Mouse (Mus musculus): Measurements from ENCODE around the gene Abhd2. TPM values are rescaled to one million over a fixed set of nuclear protein-coding genes. Genes with fewer than 3 reads are reported as not detected.

The Abhd2 gene
- polyA plus RNA-seq, 1 experiment from 2014 or later = 13.2 TPM

DNA sequence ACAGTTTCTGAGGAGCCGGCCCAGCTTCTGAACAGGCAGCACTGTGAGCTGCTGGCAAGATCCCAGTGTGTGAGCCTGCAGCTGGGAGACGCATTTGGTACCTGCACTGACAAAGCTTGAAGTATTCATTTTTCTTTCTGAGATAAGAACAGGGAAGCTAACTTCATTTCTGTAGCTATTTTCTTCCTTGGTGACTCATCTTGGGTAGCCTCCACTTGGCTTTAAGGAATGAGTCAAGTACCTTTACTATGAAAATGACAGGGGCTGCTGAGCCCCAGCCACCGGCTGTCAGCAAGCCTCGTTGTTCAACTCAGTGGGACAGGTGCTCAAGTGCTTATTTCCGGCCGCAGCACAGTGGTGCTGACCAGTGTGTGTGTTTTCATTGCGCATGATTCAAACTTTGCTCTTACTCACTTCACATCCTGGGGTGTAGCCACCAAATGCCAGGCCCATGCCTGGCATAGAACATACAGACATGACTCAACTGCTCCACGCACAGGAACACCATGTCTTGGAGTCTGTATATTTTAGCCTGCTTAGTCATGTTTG, 63.4 kb downstream of the Abhd2 start:
- Histone ChIP-seq H3K36me3 (ENCODE audit: control insufficient read depth, insufficient read depth, low read length) (no peaks in the 10 kb centered on the region; the same call in 1 of the 2 replicates), H3K27me3 (ENCODE audit: control insufficient read depth, insufficient read depth, low read length) (no peaks in the 10 kb centered on the region), H3K4me1 (replicated peaks; ENCODE audit: control insufficient read depth, insufficient read depth, low read length) (no peaks in the 10 kb centered on the region), H3K4me3 (ENCODE audit: low read depth, low read length) (no peak overlapping the region), H3K4me2 (ENCODE audit: low read depth, low read length, severe bottlenecking) (no peak overlapping the region), H3K27ac (ENCODE audit: low read depth, low read length) (no peak overlapping the region), H3K9ac (ENCODE audit: low read length) (no peak overlapping the region), H3K9me3 (ENCODE audit: control insufficient read depth, low read length) (no peaks in the 10 kb centered on the region)
- WGBS = 94% methylated on average over 8 of the region's 8 CpGs
- no peak for ATAC-seq (replicated peaks; ENCODE audit: low FRiP score)
- no peak for DNase-seq (ENCODE audit: low spot score)

DNA sequence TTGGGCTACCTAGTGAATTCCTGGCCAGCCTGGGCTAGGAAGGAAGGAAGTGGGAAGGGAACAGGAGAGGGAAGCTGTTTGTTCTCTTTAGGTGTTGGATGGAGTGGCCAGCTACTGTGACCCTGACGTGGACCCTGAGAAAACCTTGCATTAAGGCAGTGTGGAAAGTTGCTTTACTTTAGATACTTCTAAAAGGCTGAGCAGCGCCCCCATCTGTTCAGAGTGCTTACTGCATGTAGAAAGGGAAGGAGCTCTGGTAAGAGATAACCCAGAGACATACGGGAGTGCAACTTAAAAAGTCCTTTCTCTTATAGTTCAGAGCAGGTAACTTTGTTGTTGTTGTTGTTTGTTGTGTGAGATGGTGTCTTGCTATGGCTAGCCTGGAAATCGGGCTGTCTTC, 72.9 kb downstream of the Abhd2 start:
- Histone ChIP-seq H3K27me3 (ENCODE audit: control insufficient read depth, insufficient read depth, low read length) (no peaks in the 10 kb centered on the region), H3K27ac (ENCODE audit: low read depth, low read length) (no peak overlapping the region), H3K4me2 (ENCODE audit: low read depth, low read length, severe bottlenecking) (no peak overlapping the region), H3K36me3 (ENCODE audit: control insufficient read depth, insufficient read depth, low read length) (no peaks in the 10 kb centered on the region; the same call in 1 of the 2 replicates), H3K4me3 (ENCODE audit: low read depth, low read length) (no peak overlapping the region), H3K4me1 (replicated peaks; ENCODE audit: control insufficient read depth, insufficient read depth, low read length) (no peaks in the 10 kb centered on the region), H3K9ac (ENCODE audit: low read length) (no peak overlapping the region), H3K9me3 (ENCODE audit: control insufficient read depth, low read length) (no peaks in the 10 kb centered on the region)
- ATAC-seq (replicated peaks; ENCODE audit: low FRiP score) (no peak), DNase-seq (ENCODE audit: low spot score) (no peak)
- WGBS = 62% methylated on average over 4 of the region's 4 CpGs

DNA sequence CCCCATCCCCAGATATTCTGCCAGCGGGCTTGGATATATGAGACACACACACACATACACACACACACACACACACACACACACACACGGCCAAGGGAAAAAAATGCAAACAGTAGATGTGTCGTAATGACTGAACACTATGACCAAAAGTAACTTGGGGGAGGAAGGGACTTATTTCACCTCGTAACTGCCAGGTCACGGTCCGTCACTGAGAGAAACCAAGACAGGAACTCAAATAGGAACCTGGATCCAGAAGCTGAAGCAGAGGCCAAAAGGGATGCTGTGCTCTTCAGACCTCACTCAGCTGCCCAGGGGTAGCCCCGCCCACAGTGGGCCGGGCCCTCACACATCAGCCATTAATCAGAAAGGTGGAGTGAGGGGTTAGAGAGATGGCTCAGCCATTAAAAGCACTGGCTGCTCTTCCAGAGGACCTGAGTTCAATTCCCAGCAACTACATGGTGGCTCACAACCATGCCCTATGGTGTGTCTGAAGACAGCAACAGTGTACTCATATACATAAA, 73.6 kb downstream of the Abhd2 start:
- no peak overlapping the region for H3K4me3 ChIP-seq (ENCODE audit: low read depth, low read length)
- H3K4me2 ChIP-seq (ENCODE audit: low read depth, low read length, severe bottlenecking) = no peak overlapping the region
- H3K4me1 ChIP-seq (replicated peaks; ENCODE audit: control insufficient read depth, insufficient read depth, low read length) = no peaks in the 10 kb centered on the region
- ATAC-seq (replicated peaks; ENCODE audit: low FRiP score) (no peak), DNase-seq (ENCODE audit: low spot score) (no peak)
- WGBS = 78% methylated on average over 8 of the region's 8 CpGs
- no peak overlapping the region for H3K9ac ChIP-seq (ENCODE audit: low read length)
- H3K27ac ChIP-seq (ENCODE audit: low read depth, low read length) = no peak overlapping the region
- no peaks in the 10 kb centered on the region for H3K27me3 ChIP-seq (ENCODE audit: control insufficient read depth, insufficient read depth, low read length)
- no peaks in the 10 kb centered on the region; the same call in 1 of the 2 replicates for H3K36me3 ChIP-seq (ENCODE audit: control insufficient read depth, insufficient read depth, low read length)
- no peaks in the 10 kb centered on the region for H3K9me3 ChIP-seq (ENCODE audit: control insufficient read depth, low read length)

DNA sequence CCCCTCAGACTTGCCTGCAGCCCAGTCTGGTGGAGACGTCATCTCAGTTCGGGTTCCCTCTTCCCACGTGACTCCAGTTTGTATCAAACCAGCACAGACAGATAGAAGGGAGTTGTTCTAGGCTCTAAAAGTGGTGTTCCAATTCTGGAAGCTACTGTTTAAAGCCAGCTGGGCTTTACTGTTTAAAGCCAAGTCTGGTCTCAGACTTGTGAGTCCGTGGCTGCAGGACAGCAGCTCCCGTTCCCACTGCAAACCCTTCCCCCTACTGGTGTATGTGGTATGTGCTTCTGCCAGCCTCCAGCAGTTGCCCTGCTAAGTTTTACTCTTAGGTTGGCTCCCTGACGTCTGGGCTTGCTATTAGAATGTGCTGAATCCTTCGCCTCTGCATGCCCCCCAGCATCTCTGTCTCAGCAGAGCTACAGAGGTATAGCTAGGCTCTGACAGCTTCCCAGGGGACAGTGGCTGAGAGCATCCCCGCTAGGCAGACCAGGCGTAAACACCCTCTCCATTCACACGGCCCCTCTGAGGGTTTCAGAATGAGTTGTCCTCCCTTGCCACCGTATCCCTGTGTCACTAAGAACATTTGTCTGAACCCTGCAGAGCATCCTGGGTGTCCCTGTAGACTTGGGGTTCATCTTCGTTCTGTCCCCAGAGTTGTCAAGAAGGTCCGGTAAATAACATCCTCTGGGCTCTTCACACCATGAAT, 74.3 kb downstream of the Abhd2 start:
- no peaks in the 10 kb centered on the region for H3K27me3 ChIP-seq (ENCODE audit: control insufficient read depth, insufficient read depth, low read length)
- 81% methylated on average over 13 of the region's 13 CpGs for WGBS
- no peak overlapping the region for H3K4me2 ChIP-seq (ENCODE audit: low read depth, low read length, severe bottlenecking)
- no peak overlapping the region for H3K9ac ChIP-seq (ENCODE audit: low read length)
- no peaks in the 10 kb centered on the region; the same call in 1 of the 2 replicates for H3K36me3 ChIP-seq (ENCODE audit: control insufficient read depth, insufficient read depth, low read length)
- no peak overlapping the region for H3K4me3 ChIP-seq (ENCODE audit: low read depth, low read length)
- ATAC-seq (replicated peaks; ENCODE audit: low FRiP score) = no peak
- no peaks in the 10 kb centered on the region for H3K4me1 ChIP-seq (replicated peaks; ENCODE audit: control insufficient read depth, insufficient read depth, low read length)
- no peaks in the 10 kb centered on the region for H3K9me3 ChIP-seq (ENCODE audit: control insufficient read depth, low read length)
- no peak overlapping the region for H3K27ac ChIP-seq (ENCODE audit: low read depth, low read length)
- no peak for DNase-seq (ENCODE audit: low spot score)

DNA sequence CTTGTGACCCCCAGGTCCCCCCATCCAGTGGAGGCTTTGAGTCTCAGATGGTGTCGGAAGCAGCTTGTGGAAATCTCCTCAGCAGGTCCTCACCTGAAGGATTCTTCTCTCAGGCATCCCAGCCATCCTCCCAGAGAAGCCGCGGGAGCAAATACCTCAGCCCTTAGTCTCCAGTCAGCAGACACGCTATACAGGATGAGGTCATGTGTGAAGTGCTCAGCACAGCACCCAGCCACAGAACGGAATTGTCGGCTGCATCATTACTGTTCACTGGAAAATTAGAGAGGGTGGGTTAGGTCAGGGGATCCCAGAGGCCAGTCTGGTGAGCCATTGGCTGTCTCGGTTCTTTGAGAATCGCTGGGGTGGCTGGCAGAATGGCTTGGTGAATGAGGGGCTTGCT, 75.8 kb downstream of the Abhd2 start:
- ATAC-seq (replicated peaks; ENCODE audit: low FRiP score) (no peak), DNase-seq (ENCODE audit: low spot score) (no peak)
- H3K9ac ChIP-seq (ENCODE audit: low read length) = no peak overlapping the region
- H3K4me2 ChIP-seq (ENCODE audit: low read depth, low read length, severe bottlenecking) = no peak overlapping the region
- H3K9me3 ChIP-seq (ENCODE audit: control insufficient read depth, low read length) = no peaks in the 10 kb centered on the region
- 90% methylated on average over 8 of the region's 8 CpGs for WGBS
- no peaks in the 10 kb centered on the region; the same call in 1 of the 2 replicates for H3K36me3 ChIP-seq (ENCODE audit: control insufficient read depth, insufficient read depth, low read length)
- no peaks in the 10 kb centered on the region for H3K27me3 ChIP-seq (ENCODE audit: control insufficient read depth, insufficient read depth, low read length)
- H3K27ac ChIP-seq (ENCODE audit: low read depth, low read length) = no peak overlapping the region
- H3K4me3 ChIP-seq (ENCODE audit: low read depth, low read length) = no peak overlapping the region
- no peaks in the 10 kb centered on the region for H3K4me1 ChIP-seq (replicated peaks; ENCODE audit: control insufficient read depth, insufficient read depth, low read length)

DNA sequence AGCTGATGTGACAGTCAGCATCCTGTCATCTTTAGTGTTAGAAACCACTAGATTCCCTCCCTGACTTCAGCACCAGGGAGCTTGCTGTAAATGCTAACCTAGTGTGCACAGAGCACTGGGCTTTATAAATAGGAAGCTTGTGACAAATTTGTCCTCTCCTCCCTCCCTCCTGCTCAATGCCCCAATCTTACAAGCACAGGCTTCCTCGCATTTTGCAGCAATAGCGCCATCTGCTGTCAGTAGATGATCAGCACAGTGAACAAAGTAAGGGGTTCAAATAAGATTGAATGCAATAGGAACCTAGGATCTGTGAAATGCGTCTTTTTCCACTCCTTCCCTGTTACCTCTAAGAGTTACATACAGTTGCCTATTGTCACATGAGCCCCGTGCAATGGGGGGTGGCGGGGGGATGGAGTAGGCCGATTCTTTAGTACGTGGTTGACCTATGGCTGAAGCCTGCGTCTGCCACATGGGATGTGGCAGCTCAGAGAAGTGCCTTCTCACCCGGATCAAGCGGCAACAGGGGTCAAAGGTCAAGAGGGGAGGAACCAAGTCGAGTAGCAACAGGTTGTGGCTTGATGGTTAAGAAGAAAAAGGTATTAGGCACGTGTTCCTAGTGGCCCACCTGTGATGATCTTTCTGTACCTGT, 76.9 kb downstream of the Abhd2 start:
- peak; percentile 44; the same call in 1 of the 2 replicates for ATAC-seq (replicated peaks; ENCODE audit: low FRiP score)
- DNase-seq (ENCODE audit: low spot score) = peak; percentile 83
- Histone ChIP-seq H3K27me3 (ENCODE audit: control insufficient read depth, insufficient read depth, low read length) (no peaks in the 10 kb centered on the region), H3K4me2 (ENCODE audit: low read depth, low read length, severe bottlenecking) (no peak overlapping the region), H3K36me3 (ENCODE audit: control insufficient read depth, insufficient read depth, low read length) (peaks cover 3% of the 10 kb centered on the region; the same call in 1 of the 2 replicates), H3K4me3 (ENCODE audit: low read depth, low read length) (no peak overlapping the region), H3K9ac (ENCODE audit: low read length) (no peak overlapping the region), H3K4me1 (replicated peaks; ENCODE audit: control insufficient read depth, insufficient read depth, low read length) (no peaks in the 10 kb centered on the region), H3K27ac (ENCODE audit: low read depth, low read length) (no peak overlapping the region), H3K9me3 (ENCODE audit: control insufficient read depth, low read length) (no peaks in the 10 kb centered on the region)
- 40% methylated on average over 12 of the region's 12 CpGs for WGBS

DNA sequence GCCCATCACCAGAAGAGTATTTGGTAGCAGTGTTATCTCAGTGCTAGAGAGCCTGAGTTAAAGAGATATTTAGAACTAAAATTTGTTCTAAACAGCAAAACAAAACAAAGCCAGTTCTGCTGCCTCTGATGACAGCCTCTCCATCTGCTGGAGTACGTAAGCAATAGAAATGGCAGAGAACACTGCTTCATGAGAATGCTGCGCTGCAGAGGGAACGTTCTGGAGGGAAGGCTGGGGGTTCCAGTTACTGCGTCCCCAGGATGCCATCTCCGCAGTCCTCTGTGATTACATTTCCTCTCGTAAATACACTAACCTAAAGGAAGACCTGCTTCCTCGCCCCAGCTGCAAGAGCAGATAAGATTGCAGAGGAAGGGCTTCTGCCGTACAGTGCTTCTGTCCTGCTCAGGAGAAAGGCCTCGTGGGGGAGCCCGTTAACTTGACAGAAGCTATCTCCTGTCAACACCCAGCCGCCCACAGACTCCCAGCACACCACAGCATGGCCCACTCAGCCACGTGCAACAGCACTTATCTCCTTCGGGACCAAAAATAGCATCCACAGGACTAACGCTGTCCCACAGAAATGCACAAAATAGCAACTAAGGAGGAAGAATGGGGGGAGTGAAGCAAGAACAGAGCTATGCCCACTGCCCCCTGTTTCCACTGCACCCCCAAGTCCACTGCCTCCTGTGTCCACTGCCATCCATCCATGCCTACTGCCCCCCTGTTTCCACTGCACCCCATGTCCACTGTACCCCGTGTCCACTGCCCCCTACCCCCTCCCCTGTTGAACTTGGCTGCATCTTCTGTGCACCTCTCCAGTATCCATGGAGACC, 85.6 kb downstream of the Abhd2 start:
- no peak overlapping the region for H3K9ac ChIP-seq (ENCODE audit: low read length)
- H3K27ac ChIP-seq (ENCODE audit: low read depth, low read length) = no peak overlapping the region
- WGBS = 86% methylated on average over 15 of the region's 15 CpGs
- no peak for DNase-seq (ENCODE audit: low spot score)
- H3K4me2 ChIP-seq (ENCODE audit: low read depth, low read length, severe bottlenecking) = no peak overlapping the region
- H3K36me3 ChIP-seq (ENCODE audit: control insufficient read depth, insufficient read depth, low read length) = peaks cover 6% of the 10 kb centered on the region; the same call in 1 of the 2 replicates
- no peak overlapping the region for H3K4me3 ChIP-seq (ENCODE audit: low read depth, low read length)
- no peaks in the 10 kb centered on the region for H3K27me3 ChIP-seq (ENCODE audit: control insufficient read depth, insufficient read depth, low read length)
- no peaks in the 10 kb centered on the region for H3K9me3 ChIP-seq (ENCODE audit: control insufficient read depth, low read length)
- ATAC-seq (replicated peaks; ENCODE audit: low FRiP score) = no peak
- no peaks in the 10 kb centered on the region for H3K4me1 ChIP-seq (replicated peaks; ENCODE audit: control insufficient read depth, insufficient read depth, low read length)

DNA sequence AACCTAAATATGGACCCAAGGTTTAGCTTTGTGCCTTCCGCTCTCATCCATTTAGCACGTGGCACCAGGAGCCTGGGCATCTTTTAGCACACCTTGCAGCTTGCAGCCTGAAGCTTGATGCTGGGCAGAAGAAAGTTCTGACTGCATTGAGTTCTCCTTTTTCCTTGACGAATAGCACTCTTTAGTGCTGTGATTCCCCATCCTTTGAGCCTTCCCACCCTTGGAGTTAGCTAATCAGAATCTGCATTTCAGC, 86.1 kb downstream of the Abhd2 start:
- no peaks in the 10 kb centered on the region for H3K4me1 ChIP-seq (replicated peaks; ENCODE audit: control insufficient read depth, insufficient read depth, low read length)
- H3K27ac ChIP-seq (ENCODE audit: low read depth, low read length) = no peak overlapping the region
- WGBS = 93% methylated on average over 3 of the region's 3 CpGs
- DNase-seq (ENCODE audit: low spot score) (no peak), ATAC-seq (replicated peaks; ENCODE audit: low FRiP score) (no peak)
- no peak overlapping the region for H3K4me2 ChIP-seq (ENCODE audit: low read depth, low read length, severe bottlenecking)
- H3K9ac ChIP-seq (ENCODE audit: low read length) = no peak overlapping the region
- no peaks in the 10 kb centered on the region for H3K27me3 ChIP-seq (ENCODE audit: control insufficient read depth, insufficient read depth, low read length)
- peaks cover 4% of the 10 kb centered on the region; the same call in 1 of the 2 replicates for H3K36me3 ChIP-seq (ENCODE audit: control insufficient read depth, insufficient read depth, low read length)
- no peaks in the 10 kb centered on the region for H3K9me3 ChIP-seq (ENCODE audit: control insufficient read depth, low read length)
- no peak overlapping the region for H3K4me3 ChIP-seq (ENCODE audit: low read depth, low read length)

Data from forebrain, embryonic 11.5 days (tissue).